Mouse (Mus musculus) limb, embryonic 13.5 days (tissue): ENCODE results near the gene Capn3. TPM values are rescaled to one million over a fixed set of nuclear protein-coding genes. Genes with fewer than 3 reads are reported as not detected.

Experiments used
- ATAC-seq: fragments of 200-750 bp; cut with Nextera tagmentation; 2 replicates; pipeline ENCODE4 v1.8.0; 2017; ENCODE audit warnings: low read depth, moderate number of reproducible peaks, moderate TSS enrichment; ENCODE audit not compliant: low FRiP score
- H3K27ac ChIP-seq: fragments of 300-500 bp; sonication (generic); 2 replicates; pipeline ENCODE4 v1.5.1; 2015; ENCODE audit warnings: inconsistent platforms, mild to moderate bottlenecking, moderate library complexity
- H3K27me3 ChIP-seq: fragments of 300-500 bp; sonication (generic); 2 replicates; pipeline ENCODE4 v1.6.1; 2015; ENCODE audit warnings: mild to moderate bottlenecking, inconsistent platforms
- H3K36me3 ChIP-seq: fragments of 300-500 bp; sonication (generic); 2 replicates; pipeline ENCODE4 v1.6.1; 2015; ENCODE audit warnings: inconsistent platforms, mild to moderate bottlenecking, moderate library complexity
- H3K4me1 ChIP-seq: fragments of 300-500 bp; sonication (generic); 2 replicates; pipeline ENCODE4 v1.6.1; 2015; ENCODE audit warnings: inconsistent platforms
- H3K4me2 ChIP-seq: fragments of 300-500 bp; sonication (generic); replicated peaks from 2 replicates; pipeline ENCODE4 v1.6.1; 2015; ENCODE audit warnings: inconsistent platforms, mild to moderate bottlenecking, moderate library complexity
- H3K4me3 ChIP-seq: fragments of 300-500 bp; sonication (generic); 2 replicates; pipeline ENCODE4 v1.5.1; 2015; ENCODE audit warnings: moderate library complexity, mild to moderate bottlenecking, inconsistent platforms
- H3K9ac ChIP-seq: fragments of 300-500 bp; sonication (generic); 2 replicates; pipeline ENCODE4 v1.6.1; 2015; ENCODE audit warnings: mild to moderate bottlenecking, inconsistent platforms
- H3K9me3 ChIP-seq: fragments of 300-500 bp; sonication (generic); 2 replicates; pipeline ENCODE4 v1.6.1; 2016; ENCODE audit warnings: inconsistent platforms
- WGBS: fragments of 180-500 bp; shearing (Covaris S2); methylation state at CpG from one replicate; pipeline ENCODE4 v1.1.7; 2015; 5-methylcytosine and 5-hydroxymethylcytosine counted together
- polyA plus RNA-seq: library from polyadenylated mRNA; unstranded; fragments of >200 nt; fragmentation: Nextera tagmentation; extraction: Ambion mirVana; gene quantifications from 2 replicates; pipeline ENCODE4 v1.2.1, GENCODE M21; 2015

Capn3 gene
- polyA plus RNA-seq, 1 experiment from 2014 or later = 2.7 TPM

DNA sequence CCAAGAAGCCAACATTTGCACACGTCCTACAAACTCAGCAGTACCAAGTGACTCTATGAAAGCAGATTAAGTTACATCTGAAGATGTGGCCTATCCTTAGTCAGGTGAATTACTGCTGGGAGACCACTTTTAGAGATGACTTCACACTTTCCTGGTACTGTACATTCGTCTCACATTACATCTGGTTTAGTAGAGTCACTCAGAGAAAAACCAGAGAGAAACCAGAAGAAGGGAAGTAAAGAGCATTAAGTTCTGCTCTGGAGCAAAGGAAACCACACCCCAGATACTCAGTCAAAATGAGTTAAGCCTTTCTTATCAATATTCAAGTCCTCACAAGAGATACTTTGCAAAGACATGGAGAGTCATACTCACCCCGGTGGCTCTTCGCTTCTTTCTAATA is 75.4 kb downstream of the Capn3 start:
- no peak overlapping the region for H3K9ac ChIP-seq
- H3K27ac ChIP-seq = no peak overlapping the region
- 79% methylated on average over 4 of the region's 4 CpGs for WGBS
- no peaks in the 10 kb centered on the region for H3K27me3 ChIP-seq
- no peaks in the 10 kb centered on the region for H3K9me3 ChIP-seq
- H3K36me3 ChIP-seq = peaks cover 90% of the 10 kb centered on the region
- ATAC-seq = no peak
- H3K4me1 ChIP-seq = no peaks in the 10 kb centered on the region
- no peak overlapping the region for H3K4me2 ChIP-seq
- no peak overlapping the region for H3K4me3 ChIP-seq

DNA sequence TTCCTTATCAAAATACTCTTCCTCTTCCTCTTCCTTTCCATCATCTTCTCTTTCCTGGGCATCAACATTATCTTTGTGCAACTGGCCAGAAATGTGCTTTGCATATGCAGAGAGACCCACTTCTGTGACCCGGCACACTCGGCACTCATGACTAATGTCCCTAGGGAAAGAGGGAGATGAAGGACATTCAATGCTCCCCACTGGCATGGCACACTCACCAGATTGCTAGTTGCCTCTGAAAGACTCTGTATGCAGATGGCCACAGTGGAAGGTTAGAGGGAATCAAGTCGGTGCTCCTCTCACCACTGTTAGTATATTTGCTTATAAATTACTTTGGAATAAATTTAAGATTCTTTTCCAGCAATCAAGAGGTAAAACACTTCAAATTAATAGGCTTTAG is 83.5 kb downstream of the Capn3 start:
- 84% methylated on average over 3 of the region's 3 CpGs for WGBS
- Histone ChIP-seq H3K4me2 (no peak overlapping the region), H3K4me3 (peak overlapping the region; percentile 16; the same call in 1 of the 2 replicates), H3K4me1 (peaks cover 11% of the 10 kb centered on the region; the same call in 1 of the 2 replicates), H3K27ac (no peak overlapping the region), H3K9ac (no peak overlapping the region), H3K36me3 (peaks cover 28% of the 10 kb centered on the region), H3K27me3 (no peaks in the 10 kb centered on the region), H3K9me3 (no peaks in the 10 kb centered on the region)
- ATAC-seq = no peak

DNA sequence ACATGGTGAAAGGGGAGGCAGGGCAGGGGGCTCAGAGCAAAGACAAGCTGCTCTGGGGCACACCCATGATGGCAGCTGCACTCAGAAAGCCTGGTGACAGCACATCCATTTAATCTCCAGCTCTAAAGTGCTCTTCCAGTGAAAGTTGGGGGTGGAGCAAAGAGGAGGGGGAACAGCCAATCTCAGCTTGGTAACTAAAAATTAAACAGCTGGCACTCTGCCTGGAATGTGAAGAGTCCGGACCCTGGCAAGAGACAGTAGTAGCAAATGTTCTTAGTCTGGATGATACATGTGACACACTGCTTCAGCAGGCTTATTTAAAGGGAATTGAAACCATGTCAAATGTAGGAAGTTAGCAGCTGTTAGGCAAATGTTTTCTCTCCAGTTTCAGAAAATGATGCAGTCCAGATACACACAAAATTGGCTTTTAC is 84.0 kb downstream of the Capn3 start:
- H3K27me3 ChIP-seq = no peaks in the 10 kb centered on the region
- no peaks in the 10 kb centered on the region for H3K9me3 ChIP-seq
- ATAC-seq = peak; percentile 89
- H3K36me3 ChIP-seq = peaks cover 28% of the 10 kb centered on the region
- no peak overlapping the region for H3K9ac ChIP-seq
- no peak overlapping the region for H3K4me3 ChIP-seq
- 16% methylated on average over 1 of the region's 1 CpGs for WGBS
- 0 out of 2 replicates have a peak overlapping the region, but pooled peaks have one; percentile 15 for H3K27ac ChIP-seq
- H3K4me1 ChIP-seq = peaks cover 11% of the 10 kb centered on the region; the same call in 1 of the 2 replicates
- H3K4me2 ChIP-seq = no peak overlapping the region

DNA sequence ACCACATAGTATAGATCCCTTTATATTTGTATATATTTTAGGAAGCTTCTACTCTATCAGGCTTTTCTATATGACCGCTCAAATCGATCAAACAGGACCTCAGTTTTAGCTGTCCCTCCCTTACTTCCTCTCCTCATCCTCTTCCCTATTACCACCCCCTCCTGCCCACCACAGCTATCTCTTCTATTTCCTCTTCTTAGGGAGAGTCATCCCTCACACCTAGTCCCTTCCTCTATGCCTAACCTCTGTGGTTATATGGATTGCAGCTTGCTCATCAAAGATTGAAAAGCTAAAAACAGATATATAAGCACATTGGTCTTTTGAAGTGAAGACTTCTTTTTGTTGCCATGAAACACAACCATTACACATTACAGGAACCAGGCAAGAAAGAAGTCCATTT is 88.9 kb downstream of the Capn3 start:
- Histone ChIP-seq H3K4me3 (no peak overlapping the region), H3K27me3 (no peaks in the 10 kb centered on the region), H3K4me1 (peaks cover 7% of the 10 kb centered on the region; the same call in 1 of the 2 replicates), H3K27ac (no peak overlapping the region), H3K9ac (no peak overlapping the region), H3K36me3 (peaks cover 43% of the 10 kb centered on the region), H3K4me2 (no peak overlapping the region), H3K9me3 (no peaks in the 10 kb centered on the region)
- ATAC-seq = no peak
- 94% methylated on average over 2 of the region's 2 CpGs for WGBS

Other genes starting within 250 kb of the Capn3 start
- gene Pla2g4e, start 210.7 kb upstream of the Capn3 start, polyA plus RNA-seq = 0.10 and 0.19 TPM in 2 replicates
- gene Pla2g4d, start 166.8 kb upstream of the Capn3 start, polyA plus RNA-seq = 0.06 and 0.19 TPM in 2 replicates
- 0.64 and 0.75 TPM in 2 replicates for gene Pla2g4f, start 141.9 kb upstream of the Capn3 start, polyA plus RNA-seq
- gene Vps39, start 102.9 kb upstream of the Capn3 start, polyA plus RNA-seq = 25.6 and 27.6 TPM in 2 replicates
- gene Ganc, start 52.1 kb upstream of the Capn3 start, polyA plus RNA-seq = 9.1 and 9.2 TPM in 2 replicates
- 8.9 and 13.0 TPM in 2 replicates for gene Tmem87a, start 51.9 kb upstream of the Capn3 start, polyA plus RNA-seq
- gene Zfp106, start 107.8 kb downstream of the Capn3 start, polyA plus RNA-seq = 50.4 and 54.9 TPM in 2 replicates
- gene Snap23, start 111.7 kb downstream of the Capn3 start, polyA plus RNA-seq = 56.0 and 58.8 TPM in 2 replicates
- 26.4 and 27.1 TPM in 2 replicates for gene Haus2, start 153.4 kb downstream of the Capn3 start, polyA plus RNA-seq
- gene Lrrc57, start 153.5 kb downstream of the Capn3 start, polyA plus RNA-seq = 26.3 and 27.9 TPM in 2 replicates
- gene Stard9, start 173.1 kb downstream of the Capn3 start, polyA plus RNA-seq = 5.6 and 5.8 TPM in 2 replicates